Mouse (Mus musculus): Measurements from ENCODE around the gene Garem2. TPM values are rescaled to one million over a fixed set of nuclear protein-coding genes. Genes with fewer than 3 reads are reported as not detected.

Garem2 gene
- polyA plus RNA-seq (2012; rRNA removed) = 22.5 and 28.0 TPM in 2 replicates

DNA sequence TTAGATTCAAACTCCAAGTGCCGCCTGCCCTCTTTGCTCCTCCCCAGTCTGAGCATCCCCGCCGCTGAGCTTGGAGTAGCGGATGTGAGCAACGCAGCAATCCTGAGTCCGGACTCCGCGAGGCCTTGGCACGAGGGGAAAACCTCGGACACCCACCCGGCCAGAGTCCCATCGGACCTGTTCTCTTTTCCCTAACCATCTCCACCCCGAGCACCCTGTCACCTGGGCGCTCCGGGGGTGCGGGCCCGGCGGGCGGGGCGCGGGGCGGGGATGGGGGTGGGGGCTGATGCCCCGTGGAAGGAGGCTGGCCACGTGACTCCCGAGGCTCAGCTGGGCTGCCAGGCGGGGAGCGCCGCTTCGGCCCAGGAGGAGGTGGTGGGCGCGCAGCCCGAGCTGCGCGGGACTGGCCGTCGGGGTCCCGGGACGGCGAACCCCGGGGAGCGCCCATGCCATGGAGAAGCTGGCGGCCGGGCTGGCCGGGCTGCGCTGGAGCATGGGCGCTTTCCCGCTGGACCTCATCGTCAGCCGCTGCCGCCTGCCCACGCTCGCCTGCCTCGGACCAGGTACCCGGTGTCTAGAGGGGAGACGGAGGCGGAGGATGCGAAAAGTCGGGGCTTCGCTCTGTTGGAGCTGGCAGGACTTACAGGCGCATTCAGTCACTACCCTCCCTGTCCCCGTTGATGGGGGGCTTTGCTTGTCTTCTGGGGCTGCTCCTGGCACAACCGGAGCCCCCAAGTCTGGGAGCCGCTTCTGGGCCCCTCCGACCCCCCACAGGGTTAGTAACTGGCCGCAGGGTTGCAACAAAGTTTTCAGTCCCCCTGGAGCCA, at the start of gene Garem2:
Gene Garem2, plus strand, starts transcription at position 321 of the 827 bp plus-strand sequence.

GRCm38 (mm10) chr5:30072825-30073821, 31.8 kb upstream of the Garem2 start, which contains the start of gene Tyms:
Gene Tyms (minus strand): TSS chr5:30073617.

GRCm38 (mm10) chr5:30105668-30106300, 823 bp downstream of the Garem2 start, which contains the start of gene 3110082J24Rik:
Gene 3110082J24Rik (minus strand): TSS chr5:30106086.

DNA sequence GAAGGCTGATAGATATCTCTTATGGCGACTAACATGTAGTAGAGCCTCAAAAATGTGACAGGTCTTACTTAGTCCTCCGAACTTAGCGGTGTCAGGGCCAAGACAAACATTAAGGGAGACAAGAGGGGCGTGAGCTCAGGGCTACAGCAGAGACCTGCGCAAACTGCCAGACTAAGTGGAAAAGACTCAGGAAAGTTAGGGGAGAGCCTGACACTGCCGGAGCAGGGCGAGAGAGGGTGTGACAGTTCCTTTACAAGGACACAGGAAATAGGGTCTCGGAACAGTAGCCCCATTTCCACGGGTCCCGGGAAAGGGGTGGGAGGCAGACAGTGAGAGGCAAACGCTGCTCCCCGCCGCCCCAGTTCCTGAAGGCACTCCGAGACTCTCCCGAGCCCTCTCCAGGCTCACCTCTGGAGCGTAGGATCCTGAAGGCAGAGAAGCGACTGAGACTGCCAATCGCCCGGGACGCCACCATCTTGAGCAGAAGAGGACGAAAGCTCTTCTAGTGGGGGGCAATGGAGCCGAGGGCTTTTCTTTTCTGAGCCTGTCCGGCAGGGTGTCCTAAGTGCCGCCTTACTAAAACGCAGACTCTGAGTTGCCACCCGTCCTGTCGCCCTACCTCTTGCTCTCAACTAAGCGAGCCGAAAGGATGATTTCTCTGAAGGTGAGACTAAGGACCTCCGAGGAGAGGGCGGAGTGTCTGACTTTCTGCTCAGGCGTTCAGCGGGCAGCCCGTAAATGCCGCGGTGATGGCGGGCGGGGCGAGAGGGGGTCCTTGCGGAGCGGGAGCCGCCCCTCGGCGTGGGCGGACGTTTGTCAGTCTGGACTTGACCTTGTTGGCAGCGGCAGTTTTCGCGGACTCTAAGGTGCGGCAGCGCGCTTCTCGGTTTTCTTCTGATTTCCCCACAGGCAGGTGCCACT, 49.8 kb downstream of the Garem2 start, which contains the start of the genes Hadha and Hadhb:
Gene Hadha, minus strand, starts transcription at position 689 of the 921 bp plus-strand sequence.
Gene Hadhb, plus strand, starts transcription at position 775 of the 921 bp plus-strand sequence.

Other genes with a start within 250 kb of the Garem2 start
- 0.31 TPM in 1 of 2 replicates, not detected in the other for gene Il6, start 92.0 kb upstream of the Garem2 start, polyA plus RNA-seq (2012; rRNA removed)
- 81.2 and 99.3 TPM in 2 replicates for gene Tyms, start 31.5 kb upstream of the Garem2 start, polyA plus RNA-seq (2012; rRNA removed)
- gene 3110082J24Rik, start 925 bp downstream of the Garem2 start, polyA plus RNA-seq (2012; rRNA removed) = 2.7 and 4.9 TPM in 2 replicates
- 71.0 and 71.3 TPM in 2 replicates for gene Hadha, start 50.0 kb downstream of the Garem2 start, polyA plus RNA-seq (2012; rRNA removed)
- gene Hadhb, start 50.1 kb downstream of the Garem2 start, polyA plus RNA-seq (2012; rRNA removed) = 45.2 and 49.6 TPM in 2 replicates
- 0.04 and 0.07 TPM in 2 replicates for gene Adgrf3, start 100.6 kb downstream of the Garem2 start, polyA plus RNA-seq (2012; rRNA removed)
- 42.0 and 42.6 TPM in 2 replicates for gene Selenoi, start 127.4 kb downstream of the Garem2 start, polyA plus RNA-seq (2012; rRNA removed)
- gene Drc1, start 176.2 kb downstream of the Garem2 start, polyA plus RNA-seq (2012; rRNA removed) = 2.7 and 3.2 TPM in 2 replicates

Data from central nervous system, embryonic 14 days (tissue).